Mouse (Mus musculus): ENCODE results near the gene Uxs1.

DNA sequence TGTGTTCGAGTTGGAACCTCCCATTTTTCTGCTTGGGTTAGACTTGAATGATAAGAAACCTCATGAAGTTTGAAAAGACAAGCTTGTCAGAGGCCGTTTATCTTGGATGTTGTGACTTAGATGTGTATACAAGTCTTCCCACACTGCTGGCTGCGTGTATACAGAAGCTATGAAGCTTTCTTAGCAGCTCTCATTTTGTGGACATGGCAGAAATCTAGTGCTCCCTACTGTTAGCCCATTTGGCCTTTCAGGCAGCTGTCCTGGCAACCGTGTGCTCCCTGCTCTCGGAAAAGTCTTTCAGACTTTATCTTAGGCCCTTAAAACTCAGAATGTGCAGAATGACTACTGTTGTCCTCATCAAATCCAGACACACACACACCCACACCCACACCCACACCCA, 31.4 kb upstream of the Uxs1 start:
- TF ChIP-seq CTCF (IDR thresholded peaks at IDR 0.05; ENCODE audit: low read depth, low read length) (no peak), POLR2A (IDR thresholded peaks at IDR 0.05; ENCODE audit: borderline replicate concordance, low read depth, low read length) (no peak)
